Mouse (Mus musculus): ENCODE data around the gene Akap5. TPM values are rescaled to one million over a fixed set of nuclear protein-coding genes. Genes with fewer than 3 reads are reported as not detected.

Gene Akap5
- total RNA-seq, 2 experiments from 2014 or later = 81.3 to 94.9 TPM

DNA sequence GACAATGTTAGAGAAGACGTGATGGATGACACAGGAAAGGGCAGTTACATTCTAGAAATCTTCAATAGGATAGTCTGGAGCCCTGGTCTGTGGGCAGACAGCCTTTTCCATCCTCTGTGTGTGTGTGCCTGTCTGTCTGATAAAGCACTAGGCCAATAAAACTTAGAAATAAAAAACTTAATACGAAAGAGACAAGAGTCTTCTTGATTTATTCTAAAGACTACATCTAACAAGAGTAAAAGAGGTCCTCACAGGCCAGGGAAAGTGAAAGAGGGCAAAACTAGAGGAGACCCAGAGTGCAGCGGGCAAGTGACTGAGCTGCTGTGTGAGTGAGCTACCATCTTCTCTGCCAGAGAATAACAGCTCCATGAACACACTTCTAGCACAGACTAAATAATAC, 41.6 kb downstream of the Akap5 start:
- intact Hi-C loops (cut with DNase I) = loop anchor here (10.0 kb wide), 1 partner anchor 349 kb away; the partner anchor contains the start of gene Sptb
- DNase-seq (ENCODE audit: low spot score in 2 of 2) = no peak

DNA sequence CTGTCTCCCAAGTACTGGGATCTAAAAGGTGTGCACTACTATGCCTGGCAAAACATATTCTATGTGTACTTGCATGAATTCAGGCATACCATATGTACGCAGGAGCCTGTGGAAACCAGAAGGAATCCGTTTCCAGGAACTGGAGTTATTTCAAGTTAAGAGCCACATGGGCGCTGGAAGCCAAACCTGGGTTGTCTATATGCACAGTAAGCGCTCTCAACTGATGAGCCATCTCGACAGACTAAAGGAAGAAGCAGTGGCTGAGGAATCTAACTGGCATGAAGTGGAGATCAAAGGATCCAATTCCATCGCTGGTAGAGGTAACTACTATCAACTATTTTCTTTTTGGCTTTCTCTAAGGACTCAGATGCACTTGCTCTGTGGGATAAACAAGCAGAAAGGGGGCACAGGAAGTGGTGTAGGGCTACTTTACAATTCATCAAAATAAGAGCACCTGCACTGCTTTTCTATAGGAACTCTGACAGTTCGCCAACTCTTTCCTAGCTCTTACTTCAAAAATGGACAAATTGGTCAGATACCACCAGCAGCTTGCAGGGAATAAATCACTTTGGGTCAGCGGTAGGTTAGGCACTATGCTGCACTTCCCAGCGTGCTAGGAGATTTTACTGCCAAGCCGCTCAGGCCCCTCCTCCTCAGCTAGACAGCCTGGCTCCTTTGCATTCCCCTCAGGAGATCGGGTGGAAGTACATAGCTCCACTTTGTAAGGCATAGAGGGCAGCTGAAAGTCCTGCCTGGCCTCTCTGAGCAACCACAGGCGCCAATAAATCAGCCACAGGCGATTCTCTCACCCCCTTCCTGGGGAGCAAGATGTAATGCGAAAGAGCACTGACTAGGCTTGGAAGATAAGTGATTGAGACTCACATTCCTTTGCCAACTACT, 42.7 kb downstream of the Akap5 start:
- no peak for DNase-seq (ENCODE audit: low spot score in 2 of 2)
- intact Hi-C loops (cut with DNase I) = loop anchor here (10.0 kb wide), 1 partner anchor 347 kb away; the partner anchor contains the start of gene Sptb

DNA sequence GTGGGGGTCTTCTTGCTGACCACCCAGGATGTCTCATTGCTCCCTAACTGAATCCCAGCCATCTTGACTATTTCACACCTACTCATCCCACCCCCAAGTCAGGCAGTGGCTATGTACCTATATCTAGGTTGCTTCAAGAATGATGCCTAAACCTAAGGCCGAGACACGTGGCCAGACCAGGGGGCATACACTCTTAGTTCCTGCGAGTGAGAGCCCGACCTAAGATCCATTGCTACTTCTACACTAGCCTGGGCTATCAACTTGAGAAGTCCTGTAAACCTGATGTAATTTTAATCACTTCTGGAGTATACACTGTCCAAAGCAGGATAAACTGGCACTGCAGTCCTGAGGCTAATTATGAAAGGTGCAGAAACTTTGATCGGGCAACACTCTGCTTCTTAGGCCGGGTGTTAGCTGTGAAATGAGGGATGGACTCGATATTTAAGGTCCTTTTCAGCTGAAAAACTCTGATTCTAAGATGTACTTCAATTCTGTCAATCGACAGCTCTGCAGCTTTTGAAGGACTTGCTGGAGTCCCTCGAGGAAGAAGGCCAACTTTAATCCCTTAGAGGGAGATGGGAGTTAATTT, 43.6 kb downstream of the Akap5 start:
- intact Hi-C loops (cut with DNase I) = loop anchor here (2.0 to 10.0 kb wide), 2 partner anchors 97 to 347 kb away; partner anchors contain the start of gene Sptb
- no peak for DNase-seq (ENCODE audit: low spot score in 2 of 2)

DNA sequence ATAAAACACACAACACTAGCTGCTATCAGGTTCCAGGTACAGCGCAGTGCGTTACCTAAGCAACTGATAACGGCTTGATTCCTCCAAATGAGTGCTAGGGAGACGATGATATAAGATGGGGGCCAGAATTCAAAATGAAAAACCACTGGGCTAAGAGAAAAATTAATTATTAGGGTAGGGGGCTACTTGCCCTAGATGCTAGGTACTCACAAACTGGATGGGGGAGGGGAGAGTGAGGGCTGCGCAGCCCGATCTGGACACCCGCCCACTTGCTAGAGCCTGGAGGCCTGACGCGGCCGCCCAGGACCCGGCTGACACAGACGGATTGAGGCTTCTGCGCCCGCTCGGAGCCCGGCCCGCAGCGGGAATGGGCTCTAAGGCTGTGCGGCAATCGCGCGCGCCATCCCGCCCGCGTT, 44.1 kb downstream of the Akap5 start:
- DNase-seq (ENCODE audit: low spot score in 2 of 2) = no peak
- intact Hi-C loops (cut with DNase I) = loop anchor here (2.0 to 10.0 kb wide), 2 partner anchors 96 to 346 kb away; partner anchors contain the start of gene Sptb

DNA sequence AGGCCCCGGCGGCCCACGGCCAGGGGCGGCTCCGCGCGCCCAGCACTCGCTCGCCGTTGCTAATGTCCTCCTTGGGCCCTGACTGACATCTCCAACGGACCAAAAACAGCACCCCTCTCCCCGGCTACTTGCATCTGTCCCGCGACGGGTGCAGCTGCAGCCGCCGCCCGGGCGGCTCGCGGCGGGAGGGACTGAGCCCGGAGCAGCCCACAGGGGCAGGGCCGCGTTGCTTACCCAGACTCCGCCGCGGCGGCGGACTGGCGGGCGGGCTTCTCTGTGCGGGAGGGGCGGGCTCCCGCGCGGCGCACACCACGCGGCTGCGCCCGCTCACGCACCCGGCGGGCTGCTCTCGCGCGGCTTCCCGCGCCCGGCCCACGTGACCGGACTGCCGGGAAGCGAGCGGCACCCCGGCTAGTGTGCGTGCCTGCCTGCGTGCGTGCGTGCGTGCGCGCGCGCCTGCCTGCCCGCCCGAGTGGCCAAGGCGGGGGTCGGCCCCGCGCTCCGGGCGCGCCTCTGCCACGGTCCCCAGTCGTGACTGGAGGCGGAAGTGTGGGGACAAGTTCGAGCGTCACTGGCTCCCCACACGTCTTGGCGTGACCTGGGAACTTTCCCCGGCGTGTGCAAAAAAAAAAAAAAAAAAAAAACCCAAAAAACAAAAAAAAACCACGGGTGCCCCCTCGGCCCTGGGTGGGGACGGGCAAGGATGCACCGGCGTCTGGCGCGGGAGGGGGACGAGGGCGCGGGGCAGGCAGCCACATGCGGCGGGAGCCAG, 44.7 kb downstream of the Akap5 start, which contains the start of gene Zbtb25:
Zbtb25 (minus strand) TSS at position 397 of the 772 bp plus-strand sequence.
- peak; percentile 88 to 97 for DNase-seq (ENCODE audit: low spot score in 2 of 2)
- intact Hi-C loops (cut with DNase I) = loop anchor here (2.0 to 10.0 kb wide), 2 partner anchors 95 to 345 kb away; partner anchors contain the start of gene Sptb

DNA sequence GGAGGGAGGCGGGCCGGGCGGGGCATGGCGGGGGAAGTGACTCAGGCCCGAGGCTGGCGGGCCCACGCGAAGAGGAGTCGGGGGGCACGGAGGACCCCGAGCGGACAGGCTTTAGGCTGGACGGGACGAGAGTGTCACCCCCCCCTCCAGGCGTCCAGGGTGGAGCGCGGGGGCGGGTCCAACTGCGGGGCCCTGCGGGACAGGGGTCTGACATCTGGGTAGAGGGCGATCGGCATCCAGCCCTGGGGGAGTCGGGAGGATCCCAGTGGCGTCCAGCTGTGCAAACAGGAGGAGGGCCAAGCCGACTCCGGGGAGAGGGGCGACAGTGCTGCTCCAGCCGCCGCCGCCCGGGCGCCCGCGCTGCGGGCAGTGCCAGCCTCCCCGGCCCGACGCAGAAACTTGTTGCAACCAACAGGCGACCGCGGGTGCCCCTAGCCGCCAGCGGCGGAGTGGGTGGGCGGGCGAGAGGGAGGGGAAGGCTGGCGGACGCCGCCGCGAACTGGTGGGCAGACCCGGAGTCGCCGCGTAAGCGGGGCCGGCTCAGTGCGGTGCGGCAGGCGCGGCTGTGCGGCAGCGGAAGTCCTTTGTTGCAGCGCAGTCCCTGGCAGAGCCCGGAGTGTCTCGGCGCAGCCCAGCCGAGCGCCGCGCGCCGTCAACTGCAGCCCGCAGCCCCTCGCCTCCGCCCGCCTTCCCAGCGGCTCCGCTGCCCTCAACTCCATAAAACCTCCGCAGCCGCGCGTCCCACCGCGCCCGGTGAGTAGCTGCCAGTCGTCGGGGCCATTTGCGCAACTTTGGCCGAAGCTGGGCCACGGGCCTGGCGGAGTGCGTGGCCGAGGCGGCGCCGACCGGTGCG, 45.5 kb downstream of the Akap5 start, which contains the start of gene Zbtb1:
Zbtb1 (plus strand) TSS at position 289 of the 853 bp plus-strand sequence.
- peak; percentile 83 to 88 for DNase-seq (ENCODE audit: low spot score in 2 of 2)
- intact Hi-C loops (cut with DNase I) = loop anchor here (1.0 to 10.0 kb wide), 5 partner anchors 33 to 1855 kb away; partner anchors contain the start of genes Gphn and Sptb

DNA sequence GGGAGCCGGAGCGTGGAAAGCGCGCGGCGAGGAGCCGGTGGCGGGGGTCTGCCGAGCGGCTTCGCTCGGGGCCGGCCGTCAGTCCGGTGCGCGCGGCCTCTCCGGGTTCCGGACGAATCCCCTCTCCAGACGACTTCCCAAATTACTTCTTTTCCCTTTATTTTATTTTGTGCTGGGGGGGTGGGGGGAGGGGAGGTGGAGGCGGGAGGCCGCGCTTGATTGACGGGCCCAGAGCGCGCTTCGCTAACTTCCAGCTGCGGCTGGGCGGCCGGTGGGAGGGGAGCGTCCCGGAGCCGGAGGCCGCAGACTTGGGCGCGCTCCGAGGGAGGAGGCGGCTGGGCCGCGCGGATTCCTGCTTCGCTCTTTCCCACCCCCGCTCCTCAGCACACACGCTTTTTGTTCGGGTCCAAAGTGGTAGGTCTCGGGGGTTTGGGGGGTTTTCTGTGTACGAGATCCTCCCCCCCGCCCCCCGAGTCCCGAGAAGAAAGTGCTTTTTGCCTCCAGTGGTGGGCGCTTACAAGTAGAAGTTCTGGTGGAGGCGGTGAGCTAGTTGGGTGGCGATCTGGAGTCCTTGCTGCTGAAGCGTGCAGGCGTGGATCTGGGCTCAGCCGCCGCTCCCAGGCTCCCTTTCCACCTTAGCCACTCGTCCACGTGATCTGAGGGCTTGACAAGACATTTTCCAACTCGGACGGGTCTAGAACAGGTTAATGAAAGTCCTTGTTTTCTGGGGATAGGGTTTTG, 46.3 kb downstream of the Akap5 start:
- intact Hi-C loops (cut with DNase I) = loop anchor here (1.0 to 10.0 kb wide), 3 partner anchors 32 to 1854 kb away; partner anchors contain the start of gene Gphn
- peak; percentile 66 to 79 for DNase-seq (ENCODE audit: low spot score in 2 of 2)

DNA sequence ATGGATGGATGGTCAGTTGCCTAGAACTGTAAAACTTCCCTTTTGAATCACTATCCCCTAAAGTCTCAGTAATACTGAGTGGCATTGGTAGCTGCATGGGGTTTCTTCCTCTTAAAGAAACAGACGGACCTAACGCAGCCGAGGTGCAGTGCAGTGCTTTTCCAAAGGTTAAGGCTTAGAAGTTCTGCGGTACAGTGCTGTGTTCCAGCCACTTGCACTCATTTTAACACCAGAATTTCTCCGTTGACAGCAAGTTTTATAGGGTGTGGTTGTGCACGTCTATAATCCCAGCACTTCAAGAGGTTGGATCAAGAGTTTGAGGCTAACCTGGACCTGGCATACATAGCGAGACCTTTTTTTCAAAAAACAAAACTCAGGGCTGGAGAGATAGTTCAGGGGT, 47.4 kb downstream of the Akap5 start:
- intact Hi-C loops (cut with DNase I) = loop anchor here (10.0 kb wide), 2 partner anchors 223 to 1853 kb away; partner anchors contain the start of gene Gphn

DNA sequence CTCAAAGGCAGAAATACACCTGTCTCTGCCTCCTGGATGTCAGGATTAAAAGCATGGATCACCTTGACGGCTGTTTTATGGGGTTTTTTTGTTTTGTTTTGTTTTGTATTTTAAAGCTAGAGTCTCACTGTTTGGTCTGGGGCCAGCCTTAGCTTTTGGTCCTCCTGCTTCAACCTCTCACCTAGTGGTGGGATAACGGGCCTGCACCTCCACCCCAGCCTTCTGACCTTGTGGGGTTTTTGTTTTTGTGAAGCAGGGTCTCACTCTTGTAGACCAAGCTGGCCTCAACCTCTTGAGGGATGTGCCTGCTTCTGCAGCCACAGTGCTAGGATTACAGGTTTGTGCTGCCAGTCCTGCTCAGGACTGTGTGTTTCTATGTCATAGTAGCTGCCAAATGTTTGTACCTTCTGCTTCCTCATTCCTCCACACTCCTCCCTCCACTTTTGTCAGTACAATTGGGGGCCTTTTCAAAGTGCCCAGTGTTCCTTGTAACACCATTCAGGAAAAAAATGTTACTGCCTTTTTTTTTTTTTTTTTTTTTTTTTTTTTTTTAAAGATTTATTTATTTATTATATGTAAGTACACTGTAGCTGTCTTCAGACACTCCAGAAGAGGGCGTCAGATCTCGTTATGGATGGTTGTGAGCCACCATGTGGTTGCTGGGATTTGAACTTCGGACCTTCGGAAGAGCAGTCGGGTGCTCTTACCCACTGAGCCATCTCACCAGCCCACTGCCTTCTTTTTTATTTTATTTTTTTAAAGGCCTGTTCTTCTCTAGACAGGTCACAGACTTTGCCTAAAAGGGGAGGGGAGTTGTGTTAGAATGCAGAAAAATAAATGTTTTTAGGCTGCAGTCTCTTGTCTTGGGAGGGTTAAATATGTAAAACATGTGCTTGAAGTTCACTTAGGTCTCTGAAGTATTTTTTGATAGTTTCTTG, 48.5 kb downstream of the Akap5 start:
- intact Hi-C loops (cut with DNase I) = loop anchor here (10.0 kb wide), 2 partner anchors 222 to 1852 kb away; partner anchors contain the start of gene Gphn
- DNase-seq (ENCODE audit: low spot score in 2 of 2) = no peak

More for the DNA sequence above, 47.4 kb downstream of the Akap5 start:
- DNase-seq (ENCODE audit: low spot score in 2 of 2) = no peak

DNA sequence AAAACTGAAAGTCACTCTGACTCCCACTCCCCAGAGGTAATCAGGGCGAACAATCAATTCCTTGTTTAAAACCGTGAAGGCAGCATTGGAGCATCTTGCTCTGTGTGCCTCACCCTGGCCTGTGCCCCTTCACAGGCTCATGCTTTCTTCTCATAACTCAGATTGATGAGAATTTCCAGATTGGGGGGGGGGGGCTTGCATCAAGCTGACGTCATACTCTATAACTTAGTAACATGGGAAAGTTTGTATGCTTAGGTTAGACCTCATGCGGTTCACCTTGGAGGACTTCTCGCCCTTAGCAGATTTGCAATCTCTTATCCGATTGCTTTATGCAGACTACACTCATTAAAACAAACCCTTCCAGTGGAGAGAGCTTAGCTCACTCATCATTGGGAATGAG, 49.3 kb downstream of the Akap5 start:
- DNase-seq (ENCODE audit: low spot score in 2 of 2) = no peak
- intact Hi-C loops (cut with DNase I) = loop anchor here (10.0 kb wide), 2 partner anchors 221 to 1851 kb away; partner anchors contain the start of gene Gphn

DNA sequence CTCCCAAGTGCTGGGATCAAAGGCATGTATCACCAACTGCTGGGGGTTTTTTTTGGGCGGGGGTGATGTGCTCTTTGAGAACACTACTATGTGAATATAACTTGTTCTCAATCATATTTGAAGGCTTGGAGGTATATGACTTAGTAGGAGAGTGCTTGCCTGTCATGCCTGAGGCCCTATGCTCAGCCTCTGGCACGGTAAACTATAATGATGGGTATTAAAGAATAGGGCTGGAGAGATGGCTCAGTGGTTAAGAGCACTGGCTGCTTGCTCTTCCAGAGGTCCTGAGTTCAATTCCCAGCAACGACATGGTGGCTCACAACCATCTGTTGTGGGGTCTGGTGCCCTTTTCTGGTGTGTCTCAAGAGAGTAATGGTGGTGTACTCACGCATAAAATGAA, 50.2 kb downstream of the Akap5 start:
- DNase-seq (ENCODE audit: low spot score in 2 of 2) = no peak
- intact Hi-C loops (cut with DNase I) = loop anchor here (10.0 kb wide), 2 partner anchors 220 to 1850 kb away; partner anchors contain the start of gene Gphn

DNA sequence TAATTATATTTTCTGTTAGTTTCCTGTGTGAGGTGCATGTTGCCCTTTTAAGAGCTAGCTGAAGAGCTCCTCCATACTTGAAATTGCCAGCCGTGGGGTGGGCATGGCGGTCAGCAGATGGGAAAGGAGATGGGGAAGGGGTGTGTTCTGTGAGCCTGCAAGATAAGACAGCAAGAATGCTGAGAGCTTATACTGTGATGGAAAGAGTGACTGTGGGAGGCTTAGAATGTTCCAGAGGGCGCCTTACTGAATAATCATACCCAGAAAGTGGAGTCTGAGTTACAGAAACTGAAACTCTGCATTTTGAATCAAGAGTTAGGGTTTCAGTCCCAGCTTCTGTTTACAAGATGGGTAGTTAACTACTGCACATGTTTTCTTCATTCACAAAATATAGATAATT, 50.8 kb downstream of the Akap5 start:
- intact Hi-C loops (cut with DNase I) = loop anchor here (10.0 kb wide), 2 partner anchors 219 to 1849 kb away; partner anchors contain the start of gene Gphn
- no peak for DNase-seq (ENCODE audit: low spot score in 2 of 2)

DNA sequence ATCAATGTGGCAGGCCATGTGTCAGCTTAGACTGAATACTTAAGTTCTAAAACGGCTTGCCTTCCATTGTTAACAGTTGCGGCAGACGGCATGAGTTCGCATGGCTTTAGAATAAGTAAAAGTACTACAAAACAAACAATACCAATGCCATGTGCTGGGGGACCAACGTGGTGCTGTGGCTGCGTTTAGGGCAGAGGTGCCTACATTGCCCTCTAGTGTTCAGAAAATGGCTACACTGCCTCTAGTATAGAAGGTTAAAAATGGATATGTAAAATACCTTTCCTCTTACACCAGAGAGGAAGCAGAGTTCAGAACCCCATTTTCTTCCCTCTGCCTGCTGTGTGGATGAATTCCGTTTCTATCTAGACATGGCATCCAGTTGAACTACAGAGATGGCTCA, 52.0 kb downstream of the Akap5 start:
- no peak for DNase-seq (ENCODE audit: low spot score in 2 of 2)
- intact Hi-C loops (cut with DNase I) = loop anchor here (10.0 kb wide), 2 partner anchors 218 to 1848 kb away; partner anchors contain the start of gene Gphn

DNA sequence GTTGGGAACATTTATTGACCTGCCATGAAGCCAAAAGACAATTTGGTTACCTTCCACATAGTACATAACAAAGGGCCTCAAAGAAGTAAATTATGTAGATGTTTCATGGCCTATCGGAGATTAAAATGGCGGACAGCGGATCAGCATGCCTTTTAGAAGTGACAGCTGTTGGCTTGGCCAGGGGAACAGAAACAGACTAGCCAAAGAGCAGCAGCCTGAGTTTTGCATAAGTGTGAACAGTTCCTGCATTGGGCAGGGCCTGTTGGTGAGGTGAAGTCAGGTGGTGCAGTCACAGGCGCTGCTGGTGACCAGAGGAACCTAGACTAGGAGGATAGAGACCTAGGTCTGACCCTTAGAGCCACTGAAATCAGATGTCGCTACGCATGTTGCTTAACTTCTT, 52.4 kb downstream of the Akap5 start:
- no peak for DNase-seq (ENCODE audit: low spot score in 2 of 2)
- intact Hi-C loops (cut with DNase I) = loop anchor here (10.0 kb wide), 2 partner anchors 218 to 1848 kb away; partner anchors contain the start of gene Gphn

DNA sequence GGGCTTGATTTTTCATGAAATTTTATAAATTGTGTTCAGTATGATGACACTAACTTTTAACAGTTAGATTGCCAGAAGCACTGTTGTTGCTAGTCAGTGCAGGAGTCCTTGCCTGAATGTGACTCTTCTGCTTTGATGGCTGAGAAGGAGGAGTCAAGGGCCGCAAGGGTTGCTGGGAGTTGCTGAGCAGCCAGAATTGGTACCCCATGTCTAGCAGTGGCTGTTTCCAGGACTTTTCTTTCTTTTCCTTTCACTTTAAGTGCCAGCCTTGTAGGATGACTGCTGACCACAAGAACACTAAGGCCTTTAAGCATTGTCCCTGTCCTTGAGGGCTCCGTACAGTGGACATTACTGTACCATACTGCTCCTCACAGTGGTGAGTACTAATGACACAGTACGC, 53.0 kb downstream of the Akap5 start:
- intact Hi-C loops (cut with DNase I) = loop anchor here (10.0 kb wide), 2 partner anchors 217 to 1847 kb away; partner anchors contain the start of gene Gphn

DNA sequence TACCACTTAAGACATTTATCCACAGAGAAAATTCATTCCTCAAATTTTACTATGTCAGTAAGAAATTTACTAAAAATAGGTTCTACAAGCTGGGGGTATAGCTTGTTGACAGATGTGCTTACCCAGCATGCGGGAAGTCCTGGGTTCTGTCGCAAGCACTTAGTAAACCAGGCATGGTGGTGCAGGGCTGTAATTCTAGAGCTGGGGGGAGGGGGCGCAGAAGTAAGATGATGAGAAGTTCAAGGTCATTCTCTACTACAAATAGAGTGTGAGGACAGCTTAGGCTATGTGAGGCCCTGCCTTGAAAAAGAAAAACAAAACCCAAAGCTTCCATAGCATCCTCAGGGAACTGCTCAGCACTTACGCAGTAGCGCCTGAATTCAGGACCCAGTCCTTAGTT, 53.9 kb downstream of the Akap5 start:
- intact Hi-C loops (cut with DNase I) = loop anchor here (10.0 kb wide), 2 partner anchors 216 to 1846 kb away; partner anchors contain the start of gene Gphn
- DNase-seq (ENCODE audit: low spot score in 2 of 2) = no peak

More for the DNA sequence above, 53.0 kb downstream of the Akap5 start:
- DNase-seq (ENCODE audit: low spot score in 2 of 2) = no peak

All from left cerebral cortex, postnatal 36 days (tissue).